Mouse (Mus musculus) lung, postnatal 36 days (tissue): Measurements from ENCODE around the gene Tmed1.
"Not testable (repeated sequence)": the region's sequence is repeated elsewhere in the genome, so short reads cannot be mapped to it uniquely, and the experiment has no call there.

Experiments used
- DNase-seq: peaks from one replicate; pipeline ENCODE4 v3.0.0; 2022; ENCODE audit warnings: mixed read lengths

Tmed1 gene

GRCm38 (mm10) chr9:21509772-21510688 is at the start of gene Tmed1:
TSS of gene Tmed1 (minus strand) at chr9:21510252.
- DNase-seq: peak; percentile 97

GRCm38 (mm10) chr9:21559151-21559550 is 49.1 kb upstream of the Tmed1 start:
- no peak for DNase-seq

- DNase-seq: peak; percentile 25
Measured at GRCm38 (mm10) chr9:21558366-21558765, 48.3 kb upstream of the Tmed1 start.

DNA sequence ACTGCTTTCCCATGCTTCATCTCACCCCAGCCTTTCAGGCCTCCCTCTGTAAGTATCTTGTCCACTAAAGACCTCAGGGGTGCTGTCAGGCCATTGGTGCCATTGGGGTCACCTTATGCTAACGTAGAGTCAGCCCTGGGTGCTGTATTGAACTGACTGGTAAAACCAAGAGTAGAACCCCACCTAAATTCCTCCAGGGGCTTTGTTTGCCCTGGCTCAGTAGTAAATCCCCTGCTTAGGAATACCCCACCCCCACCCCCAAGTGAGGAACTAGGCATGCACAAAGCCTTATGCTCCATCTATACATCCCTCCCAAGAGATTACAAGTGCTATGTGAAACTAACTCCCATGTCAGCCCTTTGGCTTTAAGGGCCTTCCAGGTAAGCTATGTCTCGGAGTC is 47.5 kb upstream of the Tmed1 start:
- no peak for DNase-seq

GRCm38 (mm10) chr9:21556996-21557395 is 46.9 kb upstream of the Tmed1 start:
- peak; percentile 7 for DNase-seq

- DNase-seq: no peak
Measured at GRCm38 (mm10) chr9:21555198-21555742, 45.2 kb upstream of the Tmed1 start.

DNA sequence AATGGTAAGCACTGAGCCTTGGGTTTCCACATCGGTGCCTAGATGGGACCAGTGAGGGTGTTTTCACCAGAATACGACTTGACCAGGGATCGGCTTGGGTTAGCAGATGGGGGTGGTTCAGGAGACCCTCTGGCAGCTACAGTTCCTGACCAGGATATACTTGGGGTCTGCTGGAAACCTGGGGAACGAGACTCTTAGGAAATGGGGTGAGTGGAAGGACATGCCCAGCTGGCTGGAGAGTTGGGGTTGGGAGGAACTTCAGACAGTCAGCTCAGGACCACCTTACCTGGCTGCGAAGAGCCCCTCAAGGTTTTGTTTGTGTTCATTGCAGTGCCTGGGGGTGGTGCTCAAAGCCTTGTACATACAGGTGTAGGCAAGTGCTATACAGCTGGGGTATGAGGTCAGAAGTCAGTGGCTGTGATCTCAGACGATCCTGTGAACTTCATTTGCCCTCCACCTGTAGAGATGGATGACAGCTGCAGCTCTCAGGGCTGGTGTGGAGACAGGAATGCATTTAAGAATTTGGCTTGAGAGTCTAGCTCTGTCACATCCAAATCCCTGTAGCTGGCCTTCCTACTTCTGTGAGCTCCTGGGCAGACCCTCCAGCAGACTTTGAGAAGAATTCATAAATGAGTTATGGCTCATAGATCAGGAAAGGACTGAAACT is 43.7 kb upstream of the Tmed1 start:
- DNase-seq: no peak

- DNase-seq: no peak
Measured at GRCm38 (mm10) chr9:21551049-21551448, 41.0 kb upstream of the Tmed1 start.

GRCm38 (mm10) chr9:21547075-21547941 is 37.3 kb upstream of the Tmed1 start:
- peak; percentile 59 for DNase-seq

DNA sequence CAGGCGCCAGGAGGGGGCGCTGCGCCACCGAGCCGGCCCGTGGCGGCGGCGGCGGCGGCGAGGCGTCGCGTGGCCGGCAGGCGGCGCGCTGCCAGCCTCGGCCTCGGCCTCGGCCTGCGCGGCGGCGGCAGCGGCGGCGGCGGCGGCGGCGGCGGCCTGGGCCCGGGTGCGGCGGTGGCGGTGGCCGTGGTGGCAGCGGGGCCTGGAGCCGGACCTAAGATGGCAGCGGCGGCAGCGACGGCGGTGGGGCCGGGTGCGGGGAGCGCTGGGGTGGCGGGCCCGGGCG is 36.7 kb upstream of the Tmed1 start, which contains the start of gene Carm1:
TSS of gene Carm1 (plus strand) at position 106 of the 286 bp plus-strand sequence.
- no peak for DNase-seq

- DNase-seq: peak; percentile 99
Measured at GRCm38 (mm10) chr9:21545916-21546788, 36.1 kb upstream of the Tmed1 start.

GRCm38 (mm10) chr9:21545351-21545915 is 35.4 kb upstream of the Tmed1 start:
- peak; percentile 12 for DNase-seq

GRCm38 (mm10) chr9:21542001-21542400 is 31.9 kb upstream of the Tmed1 start:
- not testable (repeated sequence) for DNase-seq

DNA sequence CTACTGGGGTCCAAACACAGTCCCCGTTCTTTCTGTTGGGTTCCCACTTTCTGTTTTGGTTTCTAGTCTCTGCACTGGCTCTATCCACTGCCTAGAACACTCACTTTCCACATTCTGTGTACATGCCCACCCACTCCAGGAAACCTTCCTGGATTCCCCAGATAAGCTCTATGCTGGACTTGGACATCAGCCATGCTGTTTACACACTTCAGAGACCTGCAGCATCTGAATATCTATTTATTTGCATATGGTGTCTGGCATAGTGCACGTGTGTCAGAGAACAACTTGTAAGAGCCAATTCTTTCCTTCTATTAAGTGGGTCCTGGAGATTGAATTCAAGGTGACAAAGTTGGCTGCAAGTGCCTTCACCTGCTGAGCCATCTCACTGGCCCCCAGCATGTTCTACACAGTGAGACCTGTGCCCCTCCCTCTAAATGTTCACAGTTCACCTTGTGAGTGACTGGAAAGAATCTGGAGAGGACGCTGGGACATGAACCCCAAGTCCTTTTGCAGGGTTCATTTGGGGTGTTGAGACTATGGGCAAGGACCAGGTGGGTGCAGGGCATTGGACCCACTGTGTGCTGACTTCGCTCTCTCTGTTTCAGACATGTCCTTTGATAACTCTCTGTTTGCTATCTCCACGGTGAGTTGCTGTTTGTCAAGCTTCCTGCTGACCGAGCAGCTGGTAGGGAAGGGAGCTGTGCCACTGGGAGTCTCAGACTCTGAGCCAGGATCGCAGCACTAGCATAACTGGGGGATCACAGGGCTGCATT is 30.1 kb upstream of the Tmed1 start:
- DNase-seq: peak; percentile 19

- DNase-seq: no peak
Measured at GRCm38 (mm10) chr9:21537009-21537408, 27.0 kb upstream of the Tmed1 start.

- no peak for DNase-seq
Measured at GRCm38 (mm10) chr9:21536501-21536900, 26.4 kb upstream of the Tmed1 start.

- DNase-seq: peak; percentile 31
Measured at GRCm38 (mm10) chr9:21527917-21528324, 17.9 kb upstream of the Tmed1 start.

DNA sequence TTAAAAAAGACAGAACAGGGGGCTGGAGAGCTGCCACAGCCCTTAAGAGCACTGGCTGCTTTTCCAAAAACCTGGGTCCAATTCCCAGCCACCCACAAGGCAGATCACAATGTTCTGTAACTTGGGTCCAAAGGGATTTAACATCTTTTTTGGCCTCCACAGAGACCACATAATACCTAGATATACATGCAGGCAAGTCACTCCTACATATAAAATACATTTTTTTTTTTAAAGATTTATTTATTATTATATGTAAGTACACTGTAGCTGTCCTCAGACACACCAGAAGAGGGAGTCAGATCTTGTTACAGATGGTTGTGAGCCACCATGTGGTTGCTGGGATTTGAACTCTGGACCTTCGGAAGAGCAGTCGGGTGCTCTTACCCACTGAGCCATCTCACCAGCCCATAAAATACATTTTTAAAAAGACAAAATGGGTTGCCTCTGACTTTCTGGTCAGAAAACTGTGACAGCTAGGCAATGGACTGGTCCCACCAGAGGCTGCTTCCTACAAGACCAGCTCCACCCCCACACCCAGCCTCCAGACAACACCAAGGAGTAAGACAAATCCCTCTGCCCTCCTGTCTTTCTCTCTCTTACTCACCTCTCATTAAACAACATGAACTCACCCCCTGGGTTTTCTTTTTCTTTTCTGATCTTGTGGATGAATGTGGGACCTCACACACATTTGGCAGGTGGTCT is 17.2 kb upstream of the Tmed1 start:
- no peak for DNase-seq

DNA sequence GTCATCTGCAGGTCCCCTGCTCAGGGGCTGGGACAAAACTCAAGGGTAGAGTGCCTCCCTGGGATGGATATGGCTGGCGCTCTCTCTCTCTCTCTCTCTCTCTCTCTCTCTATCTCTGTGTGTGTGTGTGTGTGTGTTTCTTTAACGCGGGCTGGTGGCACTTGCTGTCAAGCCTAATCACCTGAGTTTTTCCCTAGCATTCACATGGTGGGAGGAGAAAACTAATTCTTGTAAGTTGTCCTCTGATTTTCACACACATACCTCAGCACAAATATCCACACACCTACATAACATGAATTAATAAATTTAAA is 16.5 kb upstream of the Tmed1 start:
- no peak for DNase-seq
